Mouse (Mus musculus): ENCODE measurements around the gene Olfr729.

Gene Olfr729

GRCm38 (mm10) chr14:50152810-50153209, at the start of gene Olfr729:
Gene Olfr729, minus strand, starts transcription at chr14:50152910.
- DNase-seq: no peak

DNA sequence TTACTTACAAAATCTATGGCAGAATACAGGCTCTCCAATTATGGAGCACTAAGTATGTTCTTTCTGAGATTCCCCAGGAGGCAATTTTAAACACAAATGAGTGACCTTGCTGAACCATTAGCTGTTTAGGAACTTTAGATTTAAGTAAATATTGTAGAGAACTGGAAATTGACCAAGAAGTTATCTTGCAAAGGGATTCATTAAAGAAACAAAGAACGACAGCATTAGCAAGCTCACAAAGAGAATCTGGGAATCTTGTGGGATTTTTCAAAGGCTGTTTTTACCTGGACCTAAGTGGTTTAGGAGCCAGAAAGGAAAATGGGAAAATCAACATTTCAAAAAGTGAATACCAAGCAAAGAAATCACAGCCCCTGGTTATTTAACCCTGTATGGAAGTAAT, 35.4 kb upstream of the Olfr729 start, which contains the start of gene Olfr730:
Olfr730 (minus strand) TSS at position 101 of the 400 bp plus-strand sequence.
- DNase-seq: no peak

DNA sequence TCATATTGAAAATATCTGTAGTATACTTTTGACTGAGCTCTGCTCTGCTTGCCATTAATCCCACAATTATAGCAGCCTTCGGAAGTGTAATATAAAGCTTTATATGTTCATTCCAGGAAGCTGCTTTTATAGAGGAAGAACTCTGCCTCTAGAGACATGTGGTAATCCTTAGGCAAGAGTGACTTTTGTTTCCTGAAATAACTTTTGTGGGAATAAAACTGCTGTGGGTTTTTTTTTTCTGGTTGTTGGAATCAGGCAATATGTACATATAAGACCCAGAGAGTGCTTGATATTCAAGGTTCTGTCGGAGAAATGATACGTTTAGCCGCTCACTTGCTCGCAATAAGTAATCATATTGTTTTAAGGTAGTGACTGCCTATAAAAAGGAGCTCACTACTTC, 10.1 kb downstream of the Olfr729 start, which contains the start of gene Olfr728:
Olfr728 (minus strand) TSS at position 101 of the 400 bp plus-strand sequence.
- no peak for DNase-seq

DNA sequence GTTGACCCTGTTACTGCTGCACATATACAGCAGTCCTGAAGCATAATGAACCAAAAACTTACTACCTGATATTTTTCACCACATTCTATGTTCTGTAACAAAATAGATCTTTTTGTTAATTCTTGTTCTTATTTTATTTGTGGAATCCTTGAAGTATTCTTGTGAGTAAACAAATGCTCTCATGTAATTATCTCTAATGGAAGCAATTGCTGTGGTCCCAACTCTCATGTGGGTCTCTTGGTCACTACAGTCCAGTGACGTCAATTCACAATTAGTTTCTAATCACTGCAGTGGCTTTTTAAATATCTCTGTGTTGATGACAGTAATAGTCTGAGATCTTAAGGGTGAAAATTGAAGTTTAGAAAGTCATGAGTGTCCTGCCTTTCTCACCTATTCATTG, 29.8 kb downstream of the Olfr729 start, which contains the start of gene Olfr727:
Olfr727 (plus strand) TSS at position 301 of the 400 bp plus-strand sequence.
- no peak for DNase-seq

Data from lung, postnatal 10 days (tissue).